Mouse (Mus musculus) kidney, postnatal 10 days (tissue): ENCODE measurements around the gene Btf3.

Source experiments
- DNase-seq: peaks from one replicate; pipeline ENCODE4 v3.0.0; 2021; ENCODE audit warnings: mixed read lengths

The Btf3 gene

GRCm38 (mm10) chr13:98336205-98336604 is 19.4 kb upstream of the Btf3 start:
- DNase-seq = no peak

- DNase-seq = peak; percentile 59
Observed at GRCm38 (mm10) chr13:98332106-98332505, 15.3 kb upstream of the Btf3 start.

- no peak for DNase-seq
Observed at GRCm38 (mm10) chr13:98325034-98325433, 8.2 kb upstream of the Btf3 start.

GRCm38 (mm10) chr13:98317911-98318310 is 1.1 kb upstream of the Btf3 start:
- no peak for DNase-seq

GRCm38 (mm10) chr13:98317246-98317677 is 456 bp upstream of the Btf3 start:
- DNase-seq = no peak

GRCm38 (mm10) chr13:98316140-98316479 is 696 bp downstream of the Btf3 start:
- peak; percentile 54 for DNase-seq

- DNase-seq = no peak
Observed at GRCm38 (mm10) chr13:98315124-98315523, 1.7 kb downstream of the Btf3 start.

GRCm38 (mm10) chr13:98313631-98314030 is 3.2 kb downstream of the Btf3 start:
- DNase-seq = no peak

- DNase-seq = no peak
Observed at GRCm38 (mm10) chr13:98311597-98311996, 5.2 kb downstream of the Btf3 start.

- no peak for DNase-seq
Observed at GRCm38 (mm10) chr13:98308724-98309123, 8.1 kb downstream of the Btf3 start.

- no peak for DNase-seq
Observed at GRCm38 (mm10) chr13:98308004-98308403, 8.8 kb downstream of the Btf3 start.

GRCm38 (mm10) chr13:98306852-98307475 is 9.8 kb downstream of the Btf3 start:
- no peak for DNase-seq

GRCm38 (mm10) chr13:98306393-98306792 is 10.4 kb downstream of the Btf3 start:
- no peak for DNase-seq

GRCm38 (mm10) chr13:98305257-98305656 is 11.5 kb downstream of the Btf3 start:
- no peak for DNase-seq

GRCm38 (mm10) chr13:98298833-98299758 is 17.7 kb downstream of the Btf3 start:
- DNase-seq = peak; percentile 85

- no peak for DNase-seq
Observed at GRCm38 (mm10) chr13:98297883-98298482, 18.8 kb downstream of the Btf3 start.

- DNase-seq = no peak
Observed at GRCm38 (mm10) chr13:98296072-98296471, 20.7 kb downstream of the Btf3 start.

- DNase-seq = no peak
Observed at GRCm38 (mm10) chr13:98291712-98292111, 25.1 kb downstream of the Btf3 start.

GRCm38 (mm10) chr13:98290719-98291118 is 26.1 kb downstream of the Btf3 start:
- no peak for DNase-seq

- DNase-seq = no peak
Observed at GRCm38 (mm10) chr13:98280990-98281650, 35.7 kb downstream of the Btf3 start.

GRCm38 (mm10) chr13:98279686-98280085 is 37.1 kb downstream of the Btf3 start, which contains the start of gene Gm21976:
Gene Gm21976 (plus strand): TSS chr13:98279887.
- DNase-seq = no peak

- DNase-seq = no peak
Observed at GRCm38 (mm10) chr13:98277501-98277900, 39.3 kb downstream of the Btf3 start.

- DNase-seq = no peak
Observed at GRCm38 (mm10) chr13:98276253-98276652, 40.6 kb downstream of the Btf3 start.
